Comparison of ENCODE assay signal across 19 mouse cellular contexts in genomic region chr9:109100307-109100928, GRCm38 (mm10). TPM values are rescaled to one million over a fixed set of nuclear protein-coding genes. Genes with fewer than 3 reads are reported as not detected.
DNase-seq lines count a peak whose midpoint lies in the region; ATAC-seq and TF ChIP-seq lines count a peak whose summit lies in the region.
"Had no signal": no experiment of that assay in that cellular context is flagged by ENCODE, and none has a peak within 500 bp of the region (broad histone marks: within the 10 kb centered on the region; RNA-seq: fewer than 3 reads in every experiment).

No protein-coding gene starts in this region.

- no peaks in the 10 kb centered on the region for H3K9me3 ChIP-seq in hindbrain, embryonic 13.5 days
- H3K9me3 ChIP-seq in hindbrain, embryonic 14.5 days (ENCODE audit: control insufficient read depth, low read length): no peaks in the 10 kb centered on the region
- no peaks in the 10 kb centered on the region for H3K9me3 ChIP-seq in lung, postnatal 0 days (ENCODE audit: low read length)
- no peaks in the 10 kb centered on the region for H3K9me3 ChIP-seq in embryonic facial prominence, embryonic 10.5 days
- H3K9me3 ChIP-seq: forebrain, embryonic 15.5 days; limb, embryonic 15.5 days had no signal

- H3K27me3 ChIP-seq in hindbrain, embryonic 13.5 days: no peaks in the 10 kb centered on the region
- no peaks in the 10 kb centered on the region for H3K27me3 ChIP-seq in hindbrain, embryonic 14.5 days (ENCODE audit: control insufficient read depth, insufficient read depth, low read length)
- H3K27me3 ChIP-seq in lung, postnatal 0 days (replicated peaks; ENCODE audit: insufficient read depth, low read length): no peaks in the 10 kb centered on the region
- no peaks in the 10 kb centered on the region for H3K27me3 ChIP-seq in embryonic facial prominence, embryonic 10.5 days (replicated peaks; ENCODE audit: low read depth, poor library complexity, severe bottlenecking)
- H3K27me3 ChIP-seq: forebrain, embryonic 15.5 days; limb, embryonic 15.5 days had no signal

- no peak for TF ChIP-seq POLR2A in lung, adult 2 months (IDR thresholded peaks at IDR 0.05; ENCODE audit: borderline replicate concordance, extremely low read depth, low read depth, low read length)

- no peak overlapping the region for H3K27ac ChIP-seq in hindbrain, embryonic 13.5 days
- no peak overlapping the region for H3K27ac ChIP-seq in hindbrain, embryonic 14.5 days
- 0 out of 2 replicates have a peak overlapping the region, but pooled peaks have one; percentile 43 for H3K27ac ChIP-seq in lung, postnatal 0 days (ENCODE audit: low read length)
- H3K27ac ChIP-seq in embryonic facial prominence, embryonic 10.5 days (replicated peaks): no peak overlapping the region
- H3K27ac ChIP-seq: forebrain, embryonic 15.5 days; limb, embryonic 15.5 days; macrophage had no signal

- TF ChIP-seq EP300 in lung, postnatal 0 days (IDR thresholded peaks at IDR 0.05): no peak

- no peak for TF ChIP-seq CTCF in lung, postnatal 0 days (IDR thresholded peaks at IDR 0.05)
- TF ChIP-seq CTCF in lung, adult 2 months (IDR thresholded peaks at IDR 0.05; ENCODE audit: insufficient read depth, low read length): no peak

- no peak for ATAC-seq in hindbrain, embryonic 13.5 days (ENCODE audit: low FRiP score)
- no peak for ATAC-seq in hindbrain, embryonic 14.5 days (ENCODE audit: low FRiP score)
- ATAC-seq in lung, postnatal 0 days: no peak
- ATAC-seq: forebrain, embryonic 15.5 days had no signal

- peaks cover 61% of the 10 kb centered on the region for H3K36me3 ChIP-seq in hindbrain, embryonic 13.5 days
- peaks cover 53% of the 10 kb centered on the region for H3K36me3 ChIP-seq in hindbrain, embryonic 14.5 days (replicated peaks; ENCODE audit: control insufficient read depth, insufficient read depth)
- no peaks in the 10 kb centered on the region for H3K36me3 ChIP-seq in lung, postnatal 0 days (ENCODE audit: insufficient read depth, low read length)
- H3K36me3 ChIP-seq in embryonic facial prominence, embryonic 10.5 days (replicated peaks): peaks cover 69% of the 10 kb centered on the region

- 88% methylated on average over 20 of the region's 20 CpGs for WGBS in hindbrain, embryonic 13.5 days
- WGBS in hindbrain, embryonic 14.5 days: 88% methylated on average over 20 of the region's 20 CpGs
- WGBS in lung, postnatal 0 days: 76% methylated on average over 20 of the region's 20 CpGs
- 73% methylated on average over 20 of the region's 20 CpGs for WGBS in lung, adult 2 months
- 89% methylated on average over 20 of the region's 20 CpGs for WGBS in embryonic facial prominence, embryonic 10.5 days

- H3K9ac ChIP-seq in hindbrain, embryonic 13.5 days: peak overlapping the region; percentile 46; the same call in 1 of the 2 replicates
- no peak overlapping the region for H3K9ac ChIP-seq in hindbrain, embryonic 14.5 days
- H3K9ac ChIP-seq in lung, postnatal 0 days (replicated peaks; ENCODE audit: low read depth): no peak overlapping the region
- H3K9ac ChIP-seq: forebrain, embryonic 15.5 days; limb, embryonic 15.5 days; lung, embryonic 14.5 days had no signal

- peak; percentile 21 to 70 for DNase-seq in adrenal gland, adult (ENCODE audit: inconsistent age in 2 of 2, low spot score in 1 of 2)
- no peak for DNase-seq in adrenal gland, postnatal 4 days (ENCODE audit: low spot score in 2 of 2)
- DNase-seq in hindbrain, embryonic 14.5 days (ENCODE audit: low spot score): no peak
- DNase-seq in lung, postnatal 0 days (ENCODE audit: low spot score): no peak
- DNase-seq in lung, adult 2 months: no peak
- no peak for DNase-seq in embryonic facial prominence, embryonic 10.5 days (ENCODE audit: low spot score)
- DNase-seq in urinary bladder, postnatal 14 days (ENCODE audit: low spot score): no peak
- DNase-seq: cerebellum, adult 11-12 months; cerebellum, postnatal 36 days; gastrocnemius, postnatal 36 days; kidney, adult 9 months; lung, embryonic 14.5 days; midbrain, embryonic 14.5 days; right cerebral cortex, postnatal 14 days had no signal

- H3K4me2 ChIP-seq in hindbrain, embryonic 13.5 days: no peak overlapping the region
- no peak overlapping the region for H3K4me2 ChIP-seq in hindbrain, embryonic 14.5 days (replicated peaks)
- H3K4me2 ChIP-seq in lung, postnatal 0 days (replicated peaks; ENCODE audit: low read depth, low read length): no peak overlapping the region
- H3K4me2 ChIP-seq: forebrain, embryonic 15.5 days; limb, embryonic 15.5 days; lung, embryonic 14.5 days had no signal

- no peak overlapping the region for H3K4me3 ChIP-seq in hindbrain, embryonic 13.5 days
- H3K4me3 ChIP-seq in hindbrain, embryonic 14.5 days (replicated peaks; ENCODE audit: low read length): no peak overlapping the region
- no peak overlapping the region for H3K4me3 ChIP-seq in lung, postnatal 0 days (ENCODE audit: low read depth, low read length)
- H3K4me3 ChIP-seq in lung, adult 2 months (replicated peaks; ENCODE audit: extremely low read depth, low read depth, low read length): no peak overlapping the region
- 0 out of 2 replicates have a peak overlapping the region, but pooled peaks have one; percentile 1 for H3K4me3 ChIP-seq in embryonic facial prominence, embryonic 10.5 days
- H3K4me3 ChIP-seq: forebrain, embryonic 15.5 days; limb, embryonic 15.5 days had no signal

- peaks cover 68% of the 10 kb centered on the region for H3K4me1 ChIP-seq in hindbrain, embryonic 13.5 days (replicated peaks)
- H3K4me1 ChIP-seq in hindbrain, embryonic 14.5 days (replicated peaks; ENCODE audit: control insufficient read depth, insufficient read depth, low read length): peaks cover 33% of the 10 kb centered on the region
- H3K4me1 ChIP-seq in lung, postnatal 0 days (ENCODE audit: insufficient read depth, low read depth, low read length): no peaks in the 10 kb centered on the region; the same call in 1 of the 2 replicates
- H3K4me1 ChIP-seq in lung, adult 2 months (ENCODE audit: control insufficient read depth, insufficient read depth, low read length): 0 out of 2 replicates have a peak, but pooled peaks cover 2% of the 10 kb centered on the region
- H3K4me1 ChIP-seq in embryonic facial prominence, embryonic 10.5 days: peaks cover 39% of the 10 kb centered on the region

RNA-seq across cellular contexts. Expression of gene Plxnb1, which starts 5.2 kb away (rescaled TPM):
- 100 to 1,000 TPM; 152 to 161 TPM for total RNA-seq in adrenal gland, postnatal 4 days (2021)
- polyA plus RNA-seq in hindbrain, embryonic 13.5 days (2015; fragmentation: Nextera tagmentation; extraction: Ambion mirVana): 22.5 and 27.2 TPM in 2 replicates
- polyA plus RNA-seq in hindbrain, embryonic 14.5 days (2014; fragmentation: Nextera tagmentation; extraction: Ambion mirVana): 14.2 and 16.6 TPM in 2 replicates
- polyA plus RNA-seq in lung, postnatal 0 days (2015; fragmentation: Nextera tagmentation; extraction: Ambion mirVana): 8.8 and 10.0 TPM in 2 replicates
- polyA plus RNA-seq in lung, adult 2 months (2012; rRNA removed): 54.1 and 61.4 TPM in 2 replicates
- polyA plus RNA-seq in embryonic facial prominence, embryonic 10.5 days (2016; fragmentation: Nextera tagmentation; extraction: Ambion mirVana): 24.8 and 28.6 TPM in 2 replicates
- total RNA-seq: MEL had no signal
- polyA plus RNA-seq: macrophage had no signal

RNA-seq across cellular contexts. Expression of gene Tma7, which starts 18.0 kb away (rescaled TPM):
- 100 to 1,000 TPM; 375 to 399 TPM for total RNA-seq in adrenal gland, postnatal 4 days (2021)
- polyA plus RNA-seq in hindbrain, embryonic 13.5 days (2015; fragmentation: Nextera tagmentation; extraction: Ambion mirVana): 741 and 764 TPM in 2 replicates
- polyA plus RNA-seq in hindbrain, embryonic 14.5 days (2014; fragmentation: Nextera tagmentation; extraction: Ambion mirVana): 710 and 800 TPM in 2 replicates
- 375 and 393 TPM in 2 replicates for polyA plus RNA-seq in lung, postnatal 0 days (2015; fragmentation: Nextera tagmentation; extraction: Ambion mirVana)
- 13.4 and 19.0 TPM in 2 replicates for polyA plus RNA-seq in lung, adult 2 months (2012; rRNA removed)
- polyA plus RNA-seq in embryonic facial prominence, embryonic 10.5 days (2016; fragmentation: Nextera tagmentation; extraction: Ambion mirVana): 784 and 812 TPM in 2 replicates

RNA-seq across cellular contexts. Expression of gene Ccdc51, which starts 18.1 kb away (rescaled TPM):
- total RNA-seq in adrenal gland, postnatal 4 days (2021): 10 to 100 TPM; 17.3 to 18.5 TPM
- polyA plus RNA-seq in hindbrain, embryonic 13.5 days (2015; fragmentation: Nextera tagmentation; extraction: Ambion mirVana): 14.6 and 14.7 TPM in 2 replicates
- polyA plus RNA-seq in hindbrain, embryonic 14.5 days (2014; fragmentation: Nextera tagmentation; extraction: Ambion mirVana): 11.2 and 11.3 TPM in 2 replicates
- polyA plus RNA-seq in lung, postnatal 0 days (2015; fragmentation: Nextera tagmentation; extraction: Ambion mirVana): 6.8 and 7.2 TPM in 2 replicates
- polyA plus RNA-seq in lung, adult 2 months (2012; rRNA removed): 3.5 and 3.7 TPM in 2 replicates
- 11.8 and 13.3 TPM in 2 replicates for polyA plus RNA-seq in embryonic facial prominence, embryonic 10.5 days (2016; fragmentation: Nextera tagmentation; extraction: Ambion mirVana)

RNA-seq across cellular contexts. Expression of gene Atrip, which starts 26.5 kb away (rescaled TPM):
- 10 to 100 TPM; 20.7 to 21.3 TPM for total RNA-seq in adrenal gland, postnatal 4 days (2021)
- 27.8 and 32.4 TPM in 2 replicates for polyA plus RNA-seq in hindbrain, embryonic 13.5 days (2015; fragmentation: Nextera tagmentation; extraction: Ambion mirVana)
- polyA plus RNA-seq in hindbrain, embryonic 14.5 days (2014; fragmentation: Nextera tagmentation; extraction: Ambion mirVana): 29.0 and 29.8 TPM in 2 replicates
- 11.4 and 12.6 TPM in 2 replicates for polyA plus RNA-seq in lung, postnatal 0 days (2015; fragmentation: Nextera tagmentation; extraction: Ambion mirVana)
- polyA plus RNA-seq in lung, adult 2 months (2012; rRNA removed): 18.8 and 21.9 TPM in 2 replicates
- polyA plus RNA-seq in embryonic facial prominence, embryonic 10.5 days (2016; fragmentation: Nextera tagmentation; extraction: Ambion mirVana): 35.9 and 36.7 TPM in 2 replicates

RNA-seq across cellular contexts. Expression of gene Trex1, which starts 40.9 kb away (rescaled TPM):
- 10 to 100 TPM; 21.6 to 23.6 TPM for total RNA-seq in adrenal gland, postnatal 4 days (2021)
- 12.9 and 15.2 TPM in 2 replicates for polyA plus RNA-seq in hindbrain, embryonic 13.5 days (2015; fragmentation: Nextera tagmentation; extraction: Ambion mirVana)
- polyA plus RNA-seq in hindbrain, embryonic 14.5 days (2014; fragmentation: Nextera tagmentation; extraction: Ambion mirVana): 9.7 and 16.2 TPM in 2 replicates
- 19.3 and 20.9 TPM in 2 replicates for polyA plus RNA-seq in lung, postnatal 0 days (2015; fragmentation: Nextera tagmentation; extraction: Ambion mirVana)
- 83.7 and 86.9 TPM in 2 replicates for polyA plus RNA-seq in lung, adult 2 months (2012; rRNA removed)
- polyA plus RNA-seq in embryonic facial prominence, embryonic 10.5 days (2016; fragmentation: Nextera tagmentation; extraction: Ambion mirVana): 8.4 and 10.3 TPM in 2 replicates

Comparison
In these comparisons a context has a peak if more than half of its experiments do, and no peak if none do; other contexts are left out.
1. DNase-seq: peak in adrenal gland, adult (2 of 2); none in adrenal gland, postnatal 4 days (0 of 2), hindbrain, embryonic 14.5 days (single experiment), lung, postnatal 0 days (single experiment), lung, adult 2 months (single experiment), embryonic facial prominence, embryonic 10.5 days (single experiment) and urinary bladder, postnatal 14 days (single experiment).
2. RNA of gene Tma7, which starts 18.0 kb away (polyA plus RNA-seq): 784 to 812 TPM in embryonic facial prominence, embryonic 10.5 days, 710 to 800 TPM in hindbrain, embryonic 14.5 days, 741 to 764 TPM in hindbrain, embryonic 13.5 days and 375 to 393 TPM in lung, postnatal 0 days; 13.4 to 19.0 TPM in lung, adult 2 months; every median in the first group is over 10 times any median in the second.